Mouse (Mus musculus) gastrocnemius, adult 8-10 months (tissue): Measurements from ENCODE around the gene C1qtnf12. TPM values are rescaled to one million over a fixed set of nuclear protein-coding genes. Genes with fewer than 3 reads are reported as not detected.
A peak's percentile ranks its signal among the peaks of the same experiment; 100 is the strongest.

ENCODE experiments used
- DNase-seq, 2 experiments: peaks; one replicate each; pipeline ENCODE4 v3.0.0; 2022; ENCODE audit warnings: low spot score in 2 of 2
- total RNA-seq, 4 experiments: library from RNA; stranded (reverse); gene quantifications; 2 replicates each; pipeline ENCODE4 v1.2.4; 2022

The C1qtnf12 gene
- 10 to 100 TPM; 14.6 to 22.4 (median 20.8) TPM for total RNA-seq

DNA sequence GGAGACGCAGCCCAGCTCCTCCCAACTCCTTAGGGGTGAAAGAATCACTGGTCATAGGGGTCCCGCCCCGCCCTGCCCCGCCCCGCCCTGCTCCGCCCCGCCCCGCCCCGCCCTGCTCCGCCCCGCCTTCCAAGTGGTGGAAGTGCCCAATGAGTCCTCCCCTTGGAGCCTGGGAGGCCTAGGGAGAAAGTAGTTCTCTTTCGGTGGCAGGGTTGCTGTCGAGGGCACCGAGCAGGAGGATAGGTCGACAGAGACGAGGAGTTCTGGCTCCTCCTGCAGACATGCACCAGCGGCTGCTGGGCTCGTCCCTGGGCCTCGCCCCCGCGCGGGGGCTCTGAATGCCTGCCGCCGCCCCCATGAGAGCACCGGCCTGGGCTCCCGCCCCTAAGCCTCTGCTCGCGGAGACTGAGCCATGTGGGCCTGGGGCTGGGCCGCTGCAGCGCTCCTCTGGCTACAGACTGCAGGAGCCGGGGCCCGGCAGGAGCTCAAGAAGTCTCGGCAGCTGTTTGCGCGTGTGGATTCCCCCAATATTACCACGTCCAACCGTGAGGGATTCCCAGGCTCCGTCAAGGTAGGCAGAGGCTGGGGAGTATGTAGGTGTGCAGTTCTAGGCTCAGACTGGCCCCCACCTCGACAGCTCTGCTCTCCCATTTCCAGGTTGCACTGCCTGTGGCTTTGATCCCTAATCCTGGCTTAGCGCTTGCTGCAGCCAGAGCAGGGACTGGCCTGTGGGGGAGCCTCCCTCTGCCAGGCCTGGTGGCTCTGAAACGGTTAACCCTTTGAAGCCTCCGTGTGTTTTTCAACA is at the start of gene C1qtnf12:
C1qtnf12 (plus strand) TSS at position 152 of the 805 bp plus-strand sequence.
- DNase-seq = peak; percentile 5 to 20

DNA sequence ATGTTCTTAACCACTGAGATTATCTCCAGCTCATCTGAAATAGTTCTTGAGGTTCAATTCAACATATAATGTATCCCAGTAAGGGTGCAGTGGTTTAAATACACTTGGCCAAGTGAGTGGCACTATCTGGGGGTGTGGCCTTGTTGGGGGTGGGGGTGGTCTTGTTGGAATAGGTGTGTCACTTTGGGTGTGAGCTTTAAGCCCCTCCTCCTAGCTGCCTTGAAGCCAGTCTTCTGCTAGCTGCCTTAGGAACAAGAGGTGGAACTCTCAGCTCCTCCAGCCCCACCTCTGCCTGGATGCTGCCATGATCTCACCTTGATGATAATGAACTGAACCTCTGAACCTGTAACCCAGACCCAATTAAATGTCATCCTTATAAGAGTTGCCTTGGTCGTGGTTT is 30.1 kb upstream of the C1qtnf12 start:
- no peak for DNase-seq

GRCm38 (mm10) chr4:155943049-155943452 is 19.1 kb upstream of the C1qtnf12 start:
- DNase-seq = peak; percentile 43 to 51

GRCm38 (mm10) chr4:155943534-155944249 is 18.4 kb upstream of the C1qtnf12 start, which contains the start of gene Ube2j2:
Ube2j2 (plus strand) TSS chr4:155943831.
- peak; percentile 91 to 94 for DNase-seq

GRCm38 (mm10) chr4:155944271-155944670 is 17.8 kb upstream of the C1qtnf12 start:
- no peak for DNase-seq

- no peak for DNase-seq
These were observed 15.0 kb upstream of the C1qtnf12 start for GRCm38 (mm10) chr4:155947094-155947493.

- DNase-seq = no peak
These were observed 6.6 kb upstream of the C1qtnf12 start for GRCm38 (mm10) chr4:155955491-155955890.

GRCm38 (mm10) chr4:155959275-155959674 is 2.8 kb upstream of the C1qtnf12 start:
- DNase-seq = peak; percentile 50 to 62

DNA sequence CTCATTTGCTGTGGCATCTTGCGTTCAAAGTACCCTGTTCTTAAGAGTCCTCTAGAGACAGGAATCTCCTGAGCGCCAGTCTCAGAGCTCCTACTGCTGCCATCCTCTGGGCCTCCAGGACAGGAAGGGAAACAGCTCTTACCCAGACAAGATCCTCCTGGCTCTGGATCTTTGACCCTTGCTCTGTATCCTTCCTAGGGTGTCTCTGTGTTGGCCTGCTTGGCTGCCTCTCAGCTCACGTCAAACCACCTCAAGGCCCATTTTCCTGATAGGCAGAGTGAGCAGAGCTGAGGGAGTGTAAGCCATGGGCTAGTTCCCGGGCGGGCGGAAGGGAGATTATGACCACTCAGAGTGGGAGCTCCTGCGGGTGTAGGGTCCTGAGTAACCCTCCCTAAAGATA is 988 bp downstream of the C1qtnf12 start:
- DNase-seq = no peak

GRCm38 (mm10) chr4:155964396-155964795 is 2.3 kb downstream of the C1qtnf12 start:
- no peak for DNase-seq

DNA sequence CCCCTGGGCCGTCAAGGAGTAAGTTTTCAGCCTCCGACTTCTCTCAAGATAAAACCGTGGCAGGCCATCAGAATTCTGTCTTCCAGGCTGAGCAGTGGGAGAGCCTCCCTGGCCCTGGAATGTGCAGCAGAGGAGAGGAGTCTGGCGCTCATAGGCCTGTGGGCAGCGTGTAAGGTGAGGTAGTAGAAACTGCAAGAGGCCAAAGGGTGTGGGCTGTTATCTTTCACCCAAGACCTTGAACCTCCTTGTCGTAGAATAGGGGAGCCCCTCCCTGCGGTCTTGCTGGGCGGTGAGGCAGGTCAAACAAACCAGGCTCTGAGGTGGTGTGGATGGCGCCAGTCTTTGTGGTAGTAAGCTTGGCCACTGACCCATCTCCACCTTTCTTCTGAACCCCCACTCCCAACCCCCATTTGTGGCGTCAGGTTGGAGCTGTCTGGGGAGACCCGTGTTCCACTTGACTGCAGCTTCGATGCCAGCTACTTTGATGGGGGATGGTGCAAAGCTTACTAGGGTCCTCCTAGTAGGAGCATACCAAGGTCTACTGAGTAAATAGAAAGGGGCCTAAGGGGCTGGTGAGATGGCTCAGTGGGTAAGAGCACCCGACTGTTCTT is 7.0 kb downstream of the C1qtnf12 start:
- no peak for DNase-seq

DNA sequence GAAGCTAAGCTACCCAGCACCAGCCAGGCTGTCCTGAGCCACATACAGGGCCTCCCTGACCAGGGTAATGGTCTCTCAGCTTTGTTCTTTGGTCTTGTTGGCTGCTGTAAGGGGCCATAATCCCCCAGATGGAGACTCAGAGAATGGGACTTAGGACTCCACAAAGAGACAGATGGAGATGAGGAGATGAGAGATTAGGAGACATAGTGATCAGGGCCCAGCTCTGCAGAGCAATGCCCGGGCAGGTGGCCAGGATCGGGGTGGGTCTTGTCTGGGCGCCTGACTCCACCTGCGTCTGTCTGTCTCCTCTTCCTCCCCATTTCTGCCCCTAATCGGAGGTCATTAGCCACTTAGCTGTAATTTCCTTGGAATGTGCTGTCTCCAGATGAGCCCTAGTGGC is 8.2 kb downstream of the C1qtnf12 start:
- no peak for DNase-seq

DNA sequence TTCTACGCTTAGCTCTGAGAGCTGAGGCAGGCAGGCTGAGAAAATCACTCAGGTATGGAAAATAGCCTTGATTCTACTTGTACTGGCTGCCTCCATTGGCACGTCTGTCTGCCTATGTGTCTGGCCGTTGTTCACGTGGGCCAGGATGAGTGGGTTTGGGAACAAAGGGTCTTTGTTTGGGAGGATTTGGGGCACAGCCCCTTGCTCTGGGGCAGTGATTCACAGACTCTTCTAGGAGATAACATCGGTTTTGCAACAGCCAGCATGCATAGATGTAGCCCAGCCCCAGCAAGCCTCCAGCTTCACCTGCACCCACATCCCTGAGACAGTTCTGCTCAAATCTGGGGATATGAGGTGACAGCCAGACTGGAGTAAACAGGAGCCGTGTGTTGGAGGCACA is 10.5 kb downstream of the C1qtnf12 start:
- DNase-seq = no peak

- DNase-seq = no peak
These were observed 11.1 kb downstream of the C1qtnf12 start for GRCm38 (mm10) chr4:155973239-155973638.

- DNase-seq = no peak
These were observed 19.4 kb downstream of the C1qtnf12 start for GRCm38 (mm10) chr4:155981436-155982082.

GRCm38 (mm10) chr4:155983788-155984187 is 21.7 kb downstream of the C1qtnf12 start:
- no peak for DNase-seq

- no peak for DNase-seq
These were observed 29.2 kb downstream of the C1qtnf12 start for GRCm38 (mm10) chr4:155991211-155991907.

GRCm38 (mm10) chr4:155991908-155992230 is 29.8 kb downstream of the C1qtnf12 start:
- DNase-seq = no peak

DNA sequence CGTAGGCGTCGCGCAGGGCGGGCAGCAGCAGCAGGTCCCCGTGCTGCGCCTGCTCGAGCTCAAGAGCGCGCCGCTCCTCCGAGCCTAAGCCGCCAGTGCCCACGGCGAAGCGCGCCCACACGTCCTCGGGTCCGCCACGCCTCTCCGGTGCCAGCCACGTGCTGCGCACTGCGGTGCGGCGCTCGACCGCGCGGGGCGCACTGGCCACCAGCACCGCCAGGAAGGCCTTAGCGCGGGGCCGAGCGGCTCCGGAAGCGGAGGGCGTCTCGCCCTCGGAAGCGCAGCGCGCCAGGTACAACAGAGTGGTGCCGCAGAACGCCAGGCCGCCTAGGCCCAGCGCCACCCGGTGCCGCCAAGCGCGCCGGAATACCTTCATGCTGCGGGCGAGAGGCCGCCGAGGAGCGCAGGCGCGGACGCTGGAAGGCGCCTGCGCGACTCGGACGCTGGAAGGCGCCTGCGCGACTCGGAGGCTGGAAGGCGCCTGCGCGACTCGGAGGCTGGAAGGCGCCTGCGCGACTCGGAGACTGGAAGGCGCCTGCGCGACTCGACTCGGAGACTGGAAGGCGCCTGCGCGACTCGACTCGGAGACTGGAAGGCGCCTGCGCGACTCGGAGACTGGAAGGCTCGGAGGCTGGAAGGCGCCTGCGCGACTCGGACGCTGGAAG is 30.3 kb downstream of the C1qtnf12 start, which contains the start of the genes B3galt6 and Sdf4:
B3galt6 (minus strand) TSS at position 409 of the 665 bp plus-strand sequence.
Sdf4 (plus strand) TSS at position 632 of the 665 bp plus-strand sequence.
- peak; percentile 74 to 81 for DNase-seq

DNA sequence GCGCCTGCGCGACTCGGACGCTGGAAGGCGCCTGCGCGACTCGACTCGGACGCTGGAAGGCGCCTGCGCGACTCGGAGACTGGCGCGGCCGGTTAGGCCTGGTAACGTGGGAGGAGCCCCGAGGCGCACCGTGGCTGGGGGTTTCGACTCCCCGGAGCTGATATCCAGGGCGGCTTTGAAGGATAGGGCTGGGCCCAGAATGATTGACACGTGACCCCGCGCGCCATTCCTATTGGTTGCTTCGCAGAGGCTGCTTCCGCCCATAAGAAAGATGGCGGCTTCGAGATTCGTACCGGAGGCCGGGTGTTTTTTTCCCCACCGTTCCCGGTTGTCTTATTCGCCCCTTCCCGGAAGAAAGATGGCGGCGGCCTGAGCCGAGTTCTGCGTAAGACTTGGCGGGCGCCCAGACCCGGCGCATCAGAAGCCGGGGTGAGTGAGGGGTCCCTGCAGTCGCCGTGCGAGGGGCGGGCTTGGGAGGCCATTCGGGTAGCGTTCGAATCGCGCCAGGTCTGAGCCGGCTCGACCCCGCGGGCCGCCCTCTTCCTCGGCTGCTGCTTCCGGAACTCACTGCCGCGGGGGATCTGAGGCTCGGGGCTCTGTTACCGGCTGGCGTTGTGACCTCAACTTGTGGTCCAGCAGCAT is 30.9 kb downstream of the C1qtnf12 start:
- peak; percentile 92 to 94 for DNase-seq
